Mouse (Mus musculus) heart, embryonic 15.5 days (tissue): ENCODE measurements at regions not wholly inside any gene's neighbourhood (a gene's known extent, or its start where the extent isn't known, plus 50 kb on each side); places are given as distances from the start of the nearest gene placed in this dataset.

Experiments used
- ATAC-seq: fragments of 200-750 bp; cut with Nextera tagmentation; replicated peaks from 2 replicates; pipeline ENCODE4 v1.8.0; 2017; ENCODE audit warnings: low read depth, moderate TSS enrichment; ENCODE audit not compliant: insufficient number of reproducible peaks, insufficient read depth, low FRiP score
- H3K27ac ChIP-seq: fragments of 300-500 bp; sonication (generic); 2 replicates; pipeline ENCODE4 v1.5.1; 2015; ENCODE audit warnings: mild to moderate bottlenecking, inconsistent platforms
- H3K27me3 ChIP-seq: fragments of 300-500 bp; sonication (generic); 2 replicates; pipeline ENCODE4 v1.6.1; 2015; ENCODE audit warnings: inconsistent platforms
- H3K36me3 ChIP-seq: fragments of 300-500 bp; sonication (generic); 2 replicates; pipeline ENCODE4 v1.6.1; 2015; ENCODE audit warnings: mild to moderate bottlenecking, inconsistent platforms
- H3K4me1 ChIP-seq: fragments of 300-500 bp; sonication (generic); replicated peaks from 2 replicates; pipeline ENCODE4 v1.6.1; 2015; ENCODE audit warnings: inconsistent platforms
- H3K4me2 ChIP-seq: fragments of 300-500 bp; sonication (generic); 2 replicates; pipeline ENCODE4 v1.6.1; 2015; ENCODE audit warnings: inconsistent platforms, mild to moderate bottlenecking, moderate library complexity
- H3K4me3 ChIP-seq: fragments of 300-500 bp; sonication (generic); 2 replicates; pipeline ENCODE4 v1.5.1; 2015; ENCODE audit warnings: mild to moderate bottlenecking, inconsistent platforms
- H3K9ac ChIP-seq: fragments of 300-500 bp; sonication (generic); 2 replicates; pipeline ENCODE4 v1.6.1; 2015; ENCODE audit warnings: mild to moderate bottlenecking, inconsistent platforms
- H3K9me3 ChIP-seq: fragments of 300-500 bp; sonication (generic); replicated peaks from 2 replicates; pipeline ENCODE4 v1.6.1; 2016; ENCODE audit warnings: inconsistent platforms
- WGBS: fragments of 180-500 bp; shearing (Covaris S2); methylation state at CpG from one replicate; pipeline ENCODE4 v1.1.7; 2015; ENCODE audit warnings: mixed read lengths; 5-methylcytosine and 5-hydroxymethylcytosine counted together

DNA sequence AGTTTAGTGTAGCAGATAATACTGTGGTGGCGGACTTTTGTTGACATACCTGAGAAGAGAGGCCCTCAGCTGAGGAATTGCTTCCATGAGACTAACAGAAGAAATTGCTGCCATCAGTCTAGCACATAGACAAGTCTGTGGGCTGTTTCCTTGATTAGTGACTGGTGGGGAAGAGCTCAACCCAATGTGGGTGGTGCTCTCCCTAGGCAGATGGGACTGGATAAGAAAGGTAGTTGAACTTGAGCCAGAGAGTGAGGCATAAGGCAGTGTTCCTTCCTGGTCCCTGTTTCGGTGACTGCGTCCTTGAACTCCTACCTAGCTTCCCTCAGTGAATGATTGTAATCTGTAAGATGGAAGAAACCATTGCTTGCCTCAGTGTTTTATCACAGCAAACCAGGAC lies 79.4 kb downstream of the Gm4791 start:
- Histone ChIP-seq H3K4me3 (no peak overlapping the region), H3K4me1 (no peaks in the 10 kb centered on the region; the same call in 1 of the 2 replicates), H3K4me2 (no peak overlapping the region), H3K36me3 (no peaks in the 10 kb centered on the region), H3K27ac (no peak overlapping the region), H3K27me3 (peaks cover 4% of the 10 kb centered on the region; the same call in 1 of the 2 replicates), H3K9me3 (0 out of 2 replicates have a peak, but pooled peaks cover 3% of the 10 kb centered on the region), H3K9ac (no peak overlapping the region)
- WGBS = 85% methylated on average over 3 of the region's 3 CpGs
- no peak for ATAC-seq

DNA sequence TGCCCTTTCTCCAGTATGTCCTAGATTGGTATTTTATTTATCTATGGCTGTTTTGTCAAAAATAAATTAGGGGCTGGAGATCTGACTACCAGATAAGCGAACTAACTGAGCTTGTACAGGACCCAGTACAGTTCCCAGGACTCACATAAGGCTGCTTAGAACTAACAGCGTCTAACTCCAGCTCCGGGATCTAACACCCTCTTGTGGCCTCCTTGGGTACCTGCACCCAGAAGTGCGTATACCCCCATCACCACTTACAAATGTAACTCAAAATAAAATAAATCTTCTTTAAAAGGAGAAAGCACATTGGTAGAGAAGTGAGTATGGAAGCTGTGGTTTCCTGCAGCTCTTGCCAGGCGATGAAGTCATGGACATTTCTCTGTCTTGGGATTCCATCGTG lies 82.9 kb downstream of the Gm4791 start:
- no peaks in the 10 kb centered on the region for H3K4me1 ChIP-seq
- no peak for ATAC-seq
- no peak overlapping the region for H3K4me2 ChIP-seq
- H3K9me3 ChIP-seq = 0 out of 2 replicates have a peak, but pooled peaks cover 3% of the 10 kb centered on the region
- no peak overlapping the region for H3K4me3 ChIP-seq
- H3K27me3 ChIP-seq = 0 out of 2 replicates have a peak, but pooled peaks cover 4% of the 10 kb centered on the region
- H3K27ac ChIP-seq = no peak overlapping the region
- no peaks in the 10 kb centered on the region for H3K36me3 ChIP-seq
- no peak overlapping the region for H3K9ac ChIP-seq
- 91% methylated on average over 6 of the region's 6 CpGs for WGBS

DNA sequence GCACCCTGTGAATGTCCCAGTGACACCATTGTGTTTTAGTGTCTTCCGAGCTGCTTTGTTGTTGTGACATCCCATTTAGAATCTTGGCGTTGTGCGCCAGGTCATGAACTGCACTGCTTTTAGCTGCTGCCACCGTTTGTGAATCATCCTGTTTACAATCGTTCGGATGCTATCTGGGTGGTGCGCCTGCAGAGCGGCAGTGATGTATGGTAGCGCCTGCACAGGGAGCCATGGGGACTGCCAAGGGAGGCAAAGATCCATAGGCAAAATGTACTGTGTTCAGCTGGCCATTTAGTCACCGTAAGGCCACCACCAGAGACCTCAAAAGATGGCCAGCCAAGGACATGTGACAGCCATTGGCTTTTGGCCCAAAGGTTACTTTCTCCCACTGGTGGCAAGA lies 93.3 kb downstream of the Gm4791 start:
- no peak overlapping the region for H3K4me3 ChIP-seq
- H3K27ac ChIP-seq = no peak overlapping the region
- no peak overlapping the region for H3K4me2 ChIP-seq
- H3K36me3 ChIP-seq = no peaks in the 10 kb centered on the region
- no peaks in the 10 kb centered on the region; the same call in 1 of the 2 replicates for H3K27me3 ChIP-seq
- no peak for ATAC-seq
- WGBS = 85% methylated on average over 10 of the region's 10 CpGs
- H3K9ac ChIP-seq = no peak overlapping the region
- no peaks in the 10 kb centered on the region for H3K9me3 ChIP-seq
- no peaks in the 10 kb centered on the region for H3K4me1 ChIP-seq

DNA sequence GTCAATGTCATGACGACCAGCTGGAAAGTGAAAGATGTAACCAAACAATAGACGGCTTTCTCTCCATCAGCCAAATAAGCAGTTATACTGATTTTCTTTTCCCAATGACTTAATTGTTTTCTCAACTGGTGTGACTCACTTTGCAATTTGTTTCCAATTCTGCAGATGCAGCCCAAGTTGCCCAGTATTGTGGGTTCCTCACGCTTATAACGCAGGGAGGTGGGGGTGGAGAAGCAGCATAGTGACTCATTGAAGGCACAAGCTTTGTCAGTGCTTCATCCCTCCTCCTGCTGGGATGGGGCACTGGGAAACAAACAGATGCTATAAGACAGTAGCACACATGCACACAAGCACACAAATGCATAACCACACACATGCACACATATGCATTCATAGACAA lies 97.1 kb downstream of the Gm4791 start:
- no peak for ATAC-seq
- Histone ChIP-seq H3K27ac (no peak overlapping the region), H3K4me1 (no peaks in the 10 kb centered on the region), H3K36me3 (no peaks in the 10 kb centered on the region), H3K4me2 (no peak overlapping the region), H3K9me3 (no peaks in the 10 kb centered on the region), H3K27me3 (peaks cover under 1% of the 10 kb centered on the region), H3K4me3 (no peak overlapping the region), H3K9ac (no peak overlapping the region)
- WGBS = 87% methylated on average over 4 of the region's 4 CpGs

DNA sequence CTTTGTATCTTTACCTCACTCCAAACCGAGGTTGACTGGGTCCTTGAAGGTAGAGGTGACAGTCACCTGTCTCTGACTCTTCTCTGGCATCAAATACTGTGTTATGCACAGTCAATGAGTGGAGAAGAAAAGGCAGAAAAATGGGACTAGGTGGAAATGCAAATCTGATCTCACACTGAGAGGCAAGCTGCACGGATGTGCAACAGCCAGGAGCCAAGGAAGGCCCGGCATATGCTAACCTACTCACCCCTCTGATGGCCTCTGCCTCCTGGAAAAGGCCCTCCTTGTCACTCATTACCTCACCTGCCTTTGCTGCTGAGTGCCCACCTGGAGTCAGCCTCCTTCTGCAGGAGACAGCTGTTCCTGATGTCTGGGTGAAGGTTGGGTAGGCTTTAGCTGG lies 104.8 kb downstream of the Gm4791 start:
- Histone ChIP-seq H3K27ac (no peak overlapping the region), H3K27me3 (peaks cover 14% of the 10 kb centered on the region), H3K9me3 (no peaks in the 10 kb centered on the region), H3K4me1 (no peaks in the 10 kb centered on the region), H3K4me2 (no peak overlapping the region), H3K9ac (no peak overlapping the region), H3K36me3 (no peaks in the 10 kb centered on the region), H3K4me3 (no peak overlapping the region)
- 66% methylated on average over 3 of the region's 3 CpGs for WGBS
- no peak for ATAC-seq

DNA sequence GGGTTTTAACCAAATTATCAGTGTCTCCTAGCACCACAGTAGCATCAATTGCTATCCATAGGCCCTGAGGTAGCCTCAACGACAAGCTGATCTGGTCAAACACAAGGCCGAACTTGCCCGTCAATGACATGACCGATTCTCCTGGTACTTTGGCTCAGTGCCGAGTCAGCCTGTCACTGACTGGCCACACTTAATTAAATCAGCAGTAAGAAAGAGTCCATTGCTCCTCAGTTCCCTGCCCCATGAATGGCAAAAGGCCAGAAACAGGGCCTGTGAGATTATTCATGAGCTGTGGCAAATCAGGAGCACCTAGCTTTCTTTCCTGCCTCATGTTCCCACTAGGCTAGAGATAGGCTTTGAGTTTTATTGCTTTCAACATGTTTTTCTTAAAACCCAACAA lies 105.4 kb downstream of the Gm4791 start:
- H3K9me3 ChIP-seq = no peaks in the 10 kb centered on the region
- peaks cover 14% of the 10 kb centered on the region for H3K27me3 ChIP-seq
- H3K4me3 ChIP-seq = no peak overlapping the region
- H3K36me3 ChIP-seq = no peaks in the 10 kb centered on the region
- ATAC-seq = no peak
- 77% methylated on average over 5 of the region's 5 CpGs for WGBS
- no peak overlapping the region for H3K4me2 ChIP-seq
- H3K9ac ChIP-seq = no peak overlapping the region
- no peak overlapping the region for H3K27ac ChIP-seq
- H3K4me1 ChIP-seq = no peaks in the 10 kb centered on the region

DNA sequence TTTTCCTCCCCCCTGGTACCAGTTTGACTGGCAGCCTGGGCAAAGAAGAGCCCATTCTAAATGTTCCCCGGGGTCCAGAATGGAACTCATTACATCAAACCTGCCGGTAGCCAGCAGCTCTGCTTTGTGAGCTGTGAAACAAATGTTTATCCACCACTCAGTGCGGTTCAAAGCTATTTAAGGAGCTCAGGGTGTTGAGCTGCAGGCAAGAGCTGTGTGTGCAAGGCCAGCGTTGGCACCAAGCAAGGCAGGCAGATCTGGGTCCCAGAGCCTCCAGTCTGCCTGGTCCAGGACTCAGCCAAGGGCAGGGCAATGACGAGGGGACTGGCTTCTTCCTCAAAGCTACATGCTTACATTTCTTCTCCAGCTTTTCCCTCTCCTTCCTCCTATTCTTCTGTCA lies 109.6 kb downstream of the Gm4791 start:
- ATAC-seq = no peak
- WGBS = 29% methylated on average over 5 of the region's 5 CpGs

DNA sequence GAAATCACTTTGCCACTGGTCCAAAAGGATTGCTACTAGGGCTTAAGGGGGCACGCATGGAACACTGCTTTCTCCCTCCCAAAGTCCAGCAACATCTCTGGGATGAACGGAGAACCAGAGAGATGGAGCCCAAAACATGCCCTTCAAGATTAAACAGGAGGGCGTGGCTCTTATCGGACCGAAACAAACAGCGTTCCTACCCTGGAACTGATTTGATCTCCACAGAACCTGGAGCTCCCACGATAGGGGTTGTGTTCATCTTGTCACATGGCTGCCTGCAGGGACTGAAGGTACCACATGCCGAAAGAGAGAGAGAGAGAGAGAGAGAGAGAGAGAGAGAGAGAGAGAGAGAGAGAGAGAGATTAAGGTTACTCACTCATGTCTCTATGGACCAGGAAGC lies 120.7 kb downstream of the Gm4791 start:
- Histone ChIP-seq H3K9ac (no peak overlapping the region), H3K27ac (no peak overlapping the region), H3K4me2 (no peak overlapping the region), H3K36me3 (no peaks in the 10 kb centered on the region), H3K27me3 (peaks cover 6% of the 10 kb centered on the region; the same call in 1 of the 2 replicates), H3K4me1 (no peaks in the 10 kb centered on the region), H3K9me3 (no peaks in the 10 kb centered on the region), H3K4me3 (no peak overlapping the region)
- 78% methylated on average over 8 of the region's 8 CpGs for WGBS
- no peak for ATAC-seq

More for the DNA sequence above, 109.6 kb downstream of the Gm4791 start:
- Histone ChIP-seq H3K9me3 (no peaks in the 10 kb centered on the region), H3K27me3 (peaks cover 4% of the 10 kb centered on the region; the same call in 1 of the 2 replicates), H3K4me3 (no peak overlapping the region), H3K9ac (no peak overlapping the region), H3K27ac (no peak overlapping the region), H3K36me3 (no peaks in the 10 kb centered on the region), H3K4me1 (no peaks in the 10 kb centered on the region), H3K4me2 (no peak overlapping the region)

DNA sequence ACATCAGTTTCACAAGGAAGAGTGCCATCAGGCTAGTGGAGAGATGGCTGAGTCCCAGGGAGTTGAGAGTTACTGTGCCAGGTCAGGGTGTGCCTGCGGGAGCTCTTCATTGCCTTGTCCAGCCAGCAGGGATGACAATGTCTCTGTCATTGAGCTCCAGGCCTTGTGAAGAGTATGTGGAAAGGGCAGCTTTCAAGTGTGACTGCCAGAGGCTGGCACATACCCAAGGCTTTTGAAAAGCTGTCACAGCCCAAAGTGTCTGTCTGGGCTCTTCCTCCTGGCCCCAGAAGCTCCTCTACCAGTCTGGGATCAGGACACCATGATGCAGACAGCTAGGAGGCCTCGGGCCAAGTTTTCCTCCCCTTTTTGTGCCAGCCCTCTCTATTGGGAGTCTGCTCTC lies 124.6 kb downstream of the Gm4791 start:
- H3K4me2 ChIP-seq = no peak overlapping the region
- no peak overlapping the region for H3K9ac ChIP-seq
- no peak overlapping the region for H3K27ac ChIP-seq
- 71% methylated on average over 2 of the region's 2 CpGs for WGBS
- H3K27me3 ChIP-seq = peaks cover 18% of the 10 kb centered on the region; the same call in 1 of the 2 replicates
- H3K4me3 ChIP-seq = no peak overlapping the region
- no peaks in the 10 kb centered on the region for H3K4me1 ChIP-seq
- no peak for ATAC-seq
- H3K9me3 ChIP-seq = no peaks in the 10 kb centered on the region
- H3K36me3 ChIP-seq = no peaks in the 10 kb centered on the region

DNA sequence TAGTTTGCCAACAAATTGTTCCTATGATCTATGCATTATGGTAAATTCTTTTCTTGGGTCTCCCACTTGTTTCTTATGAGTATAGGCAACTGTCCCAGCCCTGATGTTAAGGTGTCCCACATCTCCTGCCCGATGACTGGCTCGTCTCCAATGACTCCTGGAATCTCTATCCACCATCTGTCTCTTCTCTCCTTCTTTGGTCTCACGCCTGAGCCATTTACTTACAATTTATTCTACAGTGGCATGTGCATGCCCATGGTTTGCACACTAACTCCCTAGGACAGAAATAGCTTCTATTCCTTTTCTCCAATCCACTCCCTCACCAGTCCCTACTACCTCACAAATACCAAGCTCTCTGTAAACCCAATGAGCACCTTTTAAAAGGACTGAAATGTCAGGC lies 127.0 kb downstream of the Gm4791 start:
- no peak overlapping the region for H3K27ac ChIP-seq
- 77% methylated on average over 3 of the region's 3 CpGs for WGBS

DNA sequence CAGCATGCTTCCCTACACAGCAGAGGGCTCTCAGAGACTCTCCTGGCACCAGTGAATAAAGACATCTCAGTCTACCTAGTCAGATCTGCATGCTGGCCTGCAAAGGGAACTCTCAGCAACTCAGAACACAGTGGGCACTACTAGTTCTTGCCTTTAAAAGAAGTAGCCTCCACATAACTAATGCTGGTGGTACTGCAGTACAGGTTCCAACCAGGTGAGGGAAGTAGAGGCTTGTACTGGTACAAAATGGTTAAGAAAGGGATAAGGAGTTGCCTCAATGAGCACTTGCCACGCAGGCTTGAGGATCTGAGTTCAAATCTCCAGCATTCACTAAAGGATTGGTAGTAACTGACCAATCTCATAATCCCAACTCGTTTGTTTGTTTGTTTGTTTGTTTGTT lies 127.7 kb downstream of the Gm4791 start:
- H3K4me3 ChIP-seq = no peak overlapping the region
- no peak overlapping the region for H3K9ac ChIP-seq
- H3K4me1 ChIP-seq = no peaks in the 10 kb centered on the region
- H3K27me3 ChIP-seq = peaks cover 18% of the 10 kb centered on the region; the same call in 1 of the 2 replicates
- H3K27ac ChIP-seq = no peak overlapping the region
- no peaks in the 10 kb centered on the region for H3K9me3 ChIP-seq
- H3K36me3 ChIP-seq = no peaks in the 10 kb centered on the region
- H3K4me2 ChIP-seq = no peak overlapping the region
- no peak for ATAC-seq
- 67% methylated on average over 2 of the region's 2 CpGs for WGBS

More for the DNA sequence above, 127.0 kb downstream of the Gm4791 start:
- ATAC-seq = no peak
- Histone ChIP-seq H3K4me3 (no peak overlapping the region), H3K36me3 (no peaks in the 10 kb centered on the region), H3K9ac (no peak overlapping the region), H3K27me3 (peaks cover 18% of the 10 kb centered on the region; the same call in 1 of the 2 replicates), H3K4me1 (no peaks in the 10 kb centered on the region), H3K4me2 (no peak overlapping the region), H3K9me3 (no peaks in the 10 kb centered on the region)

DNA sequence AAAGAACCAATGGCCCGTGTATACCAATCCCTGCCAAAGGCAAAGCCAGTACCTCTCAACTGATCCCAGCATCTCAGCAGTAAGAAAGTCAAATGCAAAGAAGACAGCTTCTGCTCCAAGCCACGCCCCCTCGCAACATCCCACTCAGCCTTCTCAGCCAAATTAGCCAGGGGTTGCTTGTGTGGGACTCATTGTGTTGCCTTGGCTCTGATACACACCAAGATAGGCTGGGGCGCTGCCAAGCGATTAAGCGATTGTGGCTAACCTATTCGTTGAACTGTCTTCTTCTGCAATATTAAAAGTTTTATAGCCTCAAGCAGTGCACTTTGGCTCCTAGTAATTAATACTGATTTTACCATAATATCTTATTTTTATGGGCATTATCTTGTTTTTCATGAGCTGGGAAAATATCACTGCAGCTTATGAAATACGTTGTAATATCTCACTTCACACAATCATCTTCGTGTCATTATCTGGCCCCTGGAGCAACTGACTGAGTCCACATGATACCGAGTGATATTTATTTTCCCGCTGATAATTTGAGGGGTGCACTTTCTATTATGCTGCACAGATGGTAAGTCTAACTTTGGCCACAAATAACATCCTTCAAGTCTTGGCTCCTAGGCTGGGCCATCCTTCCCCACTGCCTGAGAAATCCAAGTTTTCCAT lies 129.3 kb downstream of the Gm4791 start:
- H3K4me2 ChIP-seq = no peak overlapping the region
- H3K4me3 ChIP-seq = no peak overlapping the region
- no peaks in the 10 kb centered on the region for H3K36me3 ChIP-seq
- H3K9me3 ChIP-seq = no peaks in the 10 kb centered on the region
- no peak overlapping the region for H3K27ac ChIP-seq
- WGBS = 81% methylated on average over 11 of the region's 11 CpGs
- H3K9ac ChIP-seq = no peak overlapping the region
- no peaks in the 10 kb centered on the region for H3K4me1 ChIP-seq
- H3K27me3 ChIP-seq = peaks cover 17% of the 10 kb centered on the region; the same call in 1 of the 2 replicates
- ATAC-seq = no peak
